Mouse (Mus musculus) embryonic facial prominence, embryonic 12.5 days (tissue): ENCODE results near the gene Cpeb2. TPM values are rescaled to one million over a fixed set of nuclear protein-coding genes. Genes with fewer than 3 reads are reported as not detected.

ENCODE experiments used
- ATAC-seq: fragments of 200-750 bp; cut with Nextera tagmentation; 2 replicates; pipeline ENCODE4 v1.8.0; 2017; ENCODE audit not compliant: insufficient number of reproducible peaks, insufficient read depth, low FRiP score, low TSS enrichment
- H3K27ac ChIP-seq: fragments of 300-500 bp; sonication (generic); 2 replicates; pipeline ENCODE4 v1.5.1; 2016; ENCODE audit warnings: mild to moderate bottlenecking
- H3K27me3 ChIP-seq: fragments of 300-500 bp; sonication (generic); 2 replicates; pipeline ENCODE4 v1.6.1; 2016; ENCODE audit warnings: mild to moderate bottlenecking, moderate library complexity
- H3K36me3 ChIP-seq: fragments of 300-500 bp; sonication (generic); 2 replicates; pipeline ENCODE4 v1.6.1; 2016; ENCODE audit warnings: mild to moderate bottlenecking
- H3K4me1 ChIP-seq: fragments of 300-500 bp; sonication (generic); 2 replicates; pipeline ENCODE4 v1.6.1; 2016
- H3K4me2 ChIP-seq: fragments of 300-500 bp; sonication (generic); replicated peaks from 2 replicates; pipeline ENCODE4 v1.6.1; 2016; ENCODE audit warnings: mild to moderate bottlenecking, moderate library complexity
- H3K4me3 ChIP-seq: fragments of 300-500 bp; sonication (generic); 2 replicates; pipeline ENCODE4 v1.5.1; 2016; ENCODE audit warnings: mild to moderate bottlenecking
- H3K9ac ChIP-seq: fragments of 300-500 bp; sonication (generic); 2 replicates; pipeline ENCODE4 v1.6.1; 2016; ENCODE audit warnings: mild to moderate bottlenecking, moderate library complexity
- H3K9me3 ChIP-seq: fragments of 300-500 bp; sonication (generic); 2 replicates; pipeline ENCODE4 v1.6.1; 2016; ENCODE audit warnings: mild to moderate bottlenecking, moderate library complexity
- WGBS: fragments of 180-500 bp; shearing (Covaris S2); methylation state at CpG from one replicate; pipeline ENCODE4 v1.1.7; 2016; 5-methylcytosine and 5-hydroxymethylcytosine counted together
- polyA plus RNA-seq: library from polyadenylated mRNA; unstranded; fragments of >200 nt; fragmentation: Nextera tagmentation; extraction: Ambion mirVana; gene quantifications from 2 replicates; pipeline ENCODE4 v1.2.1, GENCODE M21; 2016

Cpeb2 gene
- polyA plus RNA-seq, 1 experiment from 2014 or later, result 2.0 TPM

GRCm38 (mm10) chr5:43330260-43330659 lies 97.3 kb downstream of the Cpeb2 start:
- no peak for ATAC-seq
- Histone ChIP-seq H3K4me1 (peaks cover 2% of the 10 kb centered on the region; the same call in 1 of the 2 replicates), H3K27me3 (no peaks in the 10 kb centered on the region)

DNA sequence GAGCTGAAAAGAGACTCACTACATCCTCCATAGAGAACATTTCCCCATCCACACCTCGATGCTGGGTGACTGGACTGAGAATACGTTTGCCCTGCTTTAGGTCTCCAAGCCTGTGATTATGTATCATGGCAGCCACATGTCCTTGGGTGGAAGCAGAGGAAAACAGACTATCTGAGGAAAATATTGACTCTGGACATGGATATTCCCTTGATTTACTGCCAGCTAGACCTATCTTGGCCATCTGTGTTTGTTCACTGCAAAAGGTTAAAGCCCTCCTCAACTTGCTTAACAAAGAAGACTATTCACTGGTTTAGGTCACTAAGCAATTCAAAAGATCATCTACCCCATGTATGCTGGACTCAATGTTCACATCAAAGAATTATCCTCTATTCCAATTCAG lies 101.5 kb downstream of the Cpeb2 start:
- 80% methylated on average over 2 of the region's 2 CpGs for WGBS
- Histone ChIP-seq H3K9me3 (no peaks in the 10 kb centered on the region), H3K36me3 (no peaks in the 10 kb centered on the region), H3K4me3 (no peak overlapping the region), H3K9ac (no peak overlapping the region), H3K4me2 (no peak overlapping the region), H3K4me1 (no peaks in the 10 kb centered on the region), H3K27me3 (no peaks in the 10 kb centered on the region), H3K27ac (no peak overlapping the region)
- ATAC-seq, result no peak

More at GRCm38 (mm10) chr5:43330260-43330659, 97.3 kb downstream of the Cpeb2 start:
- H3K9me3 ChIP-seq, result no peaks in the 10 kb centered on the region
- no peak overlapping the region for H3K9ac ChIP-seq
- no peak overlapping the region for H3K4me2 ChIP-seq
- no peak overlapping the region for H3K27ac ChIP-seq
- no peak overlapping the region for H3K4me3 ChIP-seq
- 74% methylated on average over 3 of the region's 3 CpGs for whole genome bisulfite sequencing
- H3K36me3 ChIP-seq, result no peaks in the 10 kb centered on the region

GRCm38 (mm10) chr5:43337212-43337611 lies 104.2 kb downstream of the Cpeb2 start:
- H3K36me3 ChIP-seq, result no peaks in the 10 kb centered on the region
- ATAC-seq, result no peak
- WGBS, result 81% methylated on average over 1 of the region's 1 CpGs
- no peaks in the 10 kb centered on the region for H3K9me3 ChIP-seq
- no peaks in the 10 kb centered on the region for H3K27me3 ChIP-seq
- H3K9ac ChIP-seq, result no peak overlapping the region
- H3K4me2 ChIP-seq, result no peak overlapping the region
- no peak overlapping the region for H3K27ac ChIP-seq
- no peak overlapping the region for H3K4me3 ChIP-seq
- H3K4me1 ChIP-seq, result no peaks in the 10 kb centered on the region

DNA sequence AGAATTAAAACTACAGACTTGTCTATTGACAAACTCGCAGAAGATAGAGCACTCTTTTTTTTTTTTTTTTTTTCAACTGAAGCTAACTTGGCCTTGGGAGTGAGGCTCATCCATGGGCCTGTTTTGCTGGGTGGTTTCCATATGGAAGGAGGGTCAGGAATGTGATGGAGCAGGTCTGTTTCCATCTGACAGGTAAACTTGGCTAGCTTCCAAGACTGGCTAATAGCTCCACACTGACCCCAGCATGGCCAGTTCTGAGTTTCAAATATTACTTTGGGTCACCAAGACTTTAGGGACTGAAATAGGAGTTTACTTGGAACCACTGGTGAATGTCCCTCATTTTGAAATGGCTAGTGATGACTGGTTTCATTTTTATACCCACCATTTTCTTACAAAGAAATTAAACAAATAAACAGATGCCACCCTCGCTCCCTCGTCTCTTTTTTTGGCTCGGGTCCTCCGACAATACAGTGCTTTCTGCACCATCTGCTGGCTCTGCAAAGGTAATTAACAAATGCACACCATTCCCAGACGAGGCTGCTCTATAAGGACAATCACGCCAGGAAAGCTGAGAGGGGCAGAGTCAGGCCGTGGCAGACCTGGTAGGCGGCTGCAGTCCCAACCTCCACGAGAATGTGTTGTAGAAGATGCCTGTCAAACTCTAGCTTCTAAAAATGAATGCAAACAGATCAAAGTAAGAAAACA lies 106.0 kb downstream of the Cpeb2 start:
- ATAC-seq, result no peak
- no peaks in the 10 kb centered on the region for H3K27me3 ChIP-seq
- H3K9ac ChIP-seq, result no peak overlapping the region
- H3K4me1 ChIP-seq, result no peaks in the 10 kb centered on the region
- 61% methylated on average over 10 of the region's 10 CpGs for WGBS
- H3K36me3 ChIP-seq, result no peaks in the 10 kb centered on the region
- no peaks in the 10 kb centered on the region for H3K9me3 ChIP-seq
- no peak overlapping the region for H3K4me3 ChIP-seq
- no peak overlapping the region for H3K4me2 ChIP-seq
- no peak overlapping the region for H3K27ac ChIP-seq
